Mouse (Mus musculus): ENCODE measurements around the gene Nsun2.

- TF ChIP-seq CTCF (IDR thresholded peaks at IDR 0.05; ENCODE audit: borderline replicate concordance, control insufficient read depth, extremely low read depth, insufficient read depth, low read length, poor library complexity) (no peak), POLR2A (IDR thresholded peaks at IDR 0.05; ENCODE audit: control insufficient read depth, extremely low read depth, insufficient read depth, low read length, poor library complexity) (no peak)
Measured at GRCm38 (mm10) chr13:69519137-69519536, 14.4 kb upstream of the Nsun2 start.
